Mouse (Mus musculus) T-helper 2 cell (primary cell): ENCODE measurements at regions not wholly inside any gene's neighbourhood (a gene's known extent, or its start where the extent isn't known, plus 50 kb on each side); places are given as distances from the start of the nearest gene placed in this dataset.
"Not testable (repeated sequence)": the region's sequence is repeated elsewhere in the genome, so short reads cannot be mapped to it uniquely, and the experiment has no call there.

ENCODE experiments used
- in situ Hi-C: fragments of 300-600 bp; cut with MboI, MseI; formaldehyde crosslinking; loops from one replicate; pipeline ENCODE4 v1.15.1; 2025; ENCODE audit warnings: high pct_unique_total_duplicates

GRCm38 (mm10) chr14:68784395-68784794 lies 509.7 kb downstream of the Synb start:
- in situ Hi-C loops = no loop called here

- in situ Hi-C loops = no loop called here
These were observed 510.9 kb downstream of the Synb start for GRCm38 (mm10) chr14:68783216-68783615.

GRCm38 (mm10) chr14:68770411-68770810 lies 523.7 kb downstream of the Synb start:
- in situ Hi-C loops = no loop called here

GRCm38 (mm10) chr14:68762916-68763315 lies 531.2 kb downstream of the Synb start:
- in situ Hi-C loops = no loop called here

GRCm38 (mm10) chr14:68744661-68745060 lies 549.4 kb downstream of the Synb start:
- in situ Hi-C loops = loop anchor here (5.0 kb wide), 1 partner anchor 218 kb away; no protein-coding TSS in a partner anchor

- in situ Hi-C loops = no loop called here
These were observed 555.6 kb downstream of the Synb start for GRCm38 (mm10) chr14:68738474-68738873.

GRCm38 (mm10) chr14:68735756-68736155 lies 558.3 kb downstream of the Synb start:
- in situ Hi-C loops = not testable (repeated sequence)

- in situ Hi-C loops = no loop called here
These were observed 572.9 kb downstream of the Synb start for GRCm38 (mm10) chr14:68721156-68721555.

- in situ Hi-C loops = no loop called here
These were observed 574.5 kb downstream of the Synb start for GRCm38 (mm10) chr14:68719429-68720160.

GRCm38 (mm10) chr14:68718846-68719245 lies 575.3 kb downstream of the Synb start:
- in situ Hi-C loops = no loop called here
